Mouse (Mus musculus): ENCODE measurements at regions not wholly inside any gene's neighbourhood (a gene's known extent, or its start where the extent isn't known, plus 50 kb on each side); places are given as distances from the start of the nearest gene placed in this dataset.

DNA sequence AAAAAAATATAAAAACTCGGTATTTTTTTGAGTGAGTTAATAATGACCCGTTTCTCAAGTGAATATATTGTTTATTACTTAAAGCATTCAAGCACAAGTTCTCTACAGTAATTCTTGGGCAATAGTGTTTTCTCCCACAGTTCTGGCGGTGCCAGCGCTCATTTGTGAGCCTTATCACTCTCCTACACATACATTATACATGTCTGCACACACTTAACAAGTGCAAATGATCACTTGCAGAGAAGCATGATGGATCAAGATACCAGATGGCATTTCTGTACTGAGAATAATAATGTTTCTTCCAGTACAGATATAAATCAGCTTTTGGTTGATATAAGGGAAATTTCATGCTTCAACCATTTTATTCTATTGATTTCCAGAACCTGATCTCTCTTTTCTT, 316.4 kb upstream of the Prmt6 start:
- Histone ChIP-seq H3K27me3 (ENCODE audit: control insufficient read depth, insufficient read depth, insufficient read length) (no peaks in the 10 kb centered on the region), H3K4me3 (no peak overlapping the region)
- no peak for TF ChIP-seq MAX (IDR thresholded peaks at IDR 0.05; ENCODE audit: low read depth)
- no peak for TF ChIP-seq POLR2AphosphoS2 (IDR thresholded peaks at IDR 0.05; ENCODE audit: insufficient read length, low read depth)
- no peak for TF ChIP-seq REST (IDR thresholded peaks at IDR 0.05; ENCODE audit: insufficient read depth, insufficient read length)
- TF ChIP-seq POLR2A (IDR thresholded peaks at IDR 0.05; ENCODE audit: insufficient read length, low read depth) = no peak
- no peak for TF ChIP-seq CEBPB (IDR thresholded peaks at IDR 0.05; ENCODE audit: insufficient read depth, poor library complexity, severe bottlenecking)
- no peak for TF ChIP-seq TCF12 (IDR thresholded peaks at IDR 0.05; ENCODE audit: insufficient read depth, poor library complexity, severe bottlenecking)
- no peak for TF ChIP-seq E2F4 (IDR thresholded peaks at IDR 0.05; ENCODE audit: insufficient read depth)
- TF ChIP-seq SRF (IDR thresholded peaks at IDR 0.05; ENCODE audit: control insufficient read depth, insufficient read length, low read depth) = no peak
- TF ChIP-seq MYOG (IDR thresholded peaks at IDR 0.05; ENCODE audit: control insufficient read depth in 1 of 3, insufficient read depth in 1 of 3, insufficient read length in 2 of 3, low read depth in 2 of 3) = no peak
- no peak for TF ChIP-seq USF1 (IDR thresholded peaks at IDR 0.05; ENCODE audit: low read depth)
- TF ChIP-seq TCF3 (IDR thresholded peaks at IDR 0.05; ENCODE audit: insufficient read length, low read depth) = no peak
- no peak for TF ChIP-seq MYOD1 (IDR thresholded peaks at IDR 0.05; ENCODE audit: control insufficient read depth in 1 of 3, insufficient read length in 2 of 3, low read depth in 2 of 3)

GRCm38 (mm10) chr3:110547326-110547725, 296.5 kb upstream of the Prmt6 start:
- TF ChIP-seq POLR2A (IDR thresholded peaks at IDR 0.05; ENCODE audit: insufficient read length, low read depth) = no peak
- no peak for TF ChIP-seq USF1 (IDR thresholded peaks at IDR 0.05; ENCODE audit: low read depth)
- no peak overlapping the region for H3K4me3 ChIP-seq
- H3K36me3 ChIP-seq (ENCODE audit: control insufficient read depth, insufficient read depth) = no peaks in the 10 kb centered on the region
- H3ac ChIP-seq (ENCODE audit: control insufficient read depth, insufficient read length) = no peak overlapping the region
- no peaks in the 10 kb centered on the region for H3K79me2 ChIP-seq (ENCODE audit: control insufficient read depth, insufficient read depth)
- no peak overlapping the region for H3K4me2 ChIP-seq (ENCODE audit: low read depth)
- no peaks in the 10 kb centered on the region for H3K27me3 ChIP-seq (ENCODE audit: control insufficient read depth, insufficient read depth, insufficient read length)

More for the DNA sequence above, 316.4 kb upstream of the Prmt6 start:
- Histone ChIP-seq H3K79me2 (ENCODE audit: control insufficient read depth, insufficient read depth) (no peaks in the 10 kb centered on the region), H3K36me3 (ENCODE audit: control insufficient read depth, insufficient read depth) (no peaks in the 10 kb centered on the region), H3ac (ENCODE audit: control insufficient read depth, insufficient read length) (no peak overlapping the region), H3K4me2 (ENCODE audit: low read depth) (no peak overlapping the region)

DNA sequence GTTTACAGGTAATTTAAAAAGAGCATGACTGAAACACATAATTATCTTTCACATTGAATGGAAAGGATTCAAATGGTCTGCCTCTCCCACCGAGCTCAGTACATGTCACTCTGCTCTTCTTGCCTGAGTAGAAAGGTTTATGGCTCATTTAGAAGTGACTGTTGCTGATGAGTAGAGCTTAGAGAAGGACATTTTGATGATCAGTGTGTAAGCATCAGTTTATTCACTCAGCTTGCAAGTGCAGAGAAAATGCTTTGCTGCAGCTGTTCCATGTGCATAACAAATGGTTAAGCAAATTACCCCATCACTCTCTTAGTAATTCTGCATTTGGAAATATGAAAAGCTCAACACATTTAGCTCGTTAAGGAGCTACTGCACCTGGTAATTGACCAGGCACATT, 287.5 kb upstream of the Prmt6 start:
- H3ac ChIP-seq (ENCODE audit: control insufficient read depth, insufficient read length) = no peak overlapping the region
- H3K79me2 ChIP-seq (ENCODE audit: control insufficient read depth, insufficient read depth) = no peaks in the 10 kb centered on the region
- no peak for TF ChIP-seq USF1 (IDR thresholded peaks at IDR 0.05; ENCODE audit: low read depth)
- no peak for TF ChIP-seq POLR2A (IDR thresholded peaks at IDR 0.05; ENCODE audit: insufficient read length, low read depth)
- TF ChIP-seq CEBPB (IDR thresholded peaks at IDR 0.05; ENCODE audit: insufficient read depth, poor library complexity, severe bottlenecking) = no peak
- no peak for TF ChIP-seq MYOG (IDR thresholded peaks at IDR 0.05; ENCODE audit: control insufficient read depth in 1 of 3, insufficient read depth in 1 of 3, insufficient read length in 2 of 3, low read depth in 2 of 3)
- no peaks in the 10 kb centered on the region for H3K36me3 ChIP-seq (ENCODE audit: control insufficient read depth, insufficient read depth)
- no peak overlapping the region for H3K4me2 ChIP-seq (ENCODE audit: low read depth)
- H3K27me3 ChIP-seq (ENCODE audit: control insufficient read depth, insufficient read depth, insufficient read length) = no peaks in the 10 kb centered on the region
- H3K4me3 ChIP-seq = no peak overlapping the region
